Mouse (Mus musculus): ENCODE data around the gene Rps28.

- no peak for TF ChIP-seq CTCF (IDR thresholded peaks at IDR 0.05; ENCODE audit: extremely low read depth, insufficient read depth, insufficient read length, insufficient replicate concordance)
- TF ChIP-seq POLR2A (IDR thresholded peaks at IDR 0.05; ENCODE audit: low read depth, low read length), result no peak
These were observed 20.2 kb downstream of the Rps28 start for GRCm38 (mm10) chr17:33804205-33804604.
